Comparison of ENCODE assay signal across 11 mouse cellular contexts in genomic region chr5:120304295-120304701, GRCm38 (mm10).
DNase-seq lines count a peak whose midpoint lies in the region; ATAC-seq and TF ChIP-seq lines count a peak whose summit lies in the region.
"Had no signal": no experiment of that assay in that cellular context is flagged by ENCODE, and none has a peak within 500 bp of the region (broad histone marks: within the 10 kb centered on the region; RNA-seq: fewer than 3 reads in every experiment).

No protein-coding gene starts in this region.

- no peak for DNase-seq in kidney, adult 2 months
- DNase-seq in embryonic facial prominence, embryonic 14.5 days (ENCODE audit: low spot score) = peak; percentile 54
- DNase-seq in cerebellum, adult 11-12 months = no peak
- no peak for DNase-seq in c-Kit-positive CD71-positive TER-119-positive erythroid progenitor cells, embryonic 14.5 days (ENCODE audit: low spot score)
- DNase-seq: cerebellum, postnatal 36 days; heart, postnatal 4 days; lung, adult 18-20 months had no signal

- H3K4me3 ChIP-seq in kidney, embryonic 15.5 days (replicated peaks) = peak overlapping the region; percentile 30
- H3K4me3 ChIP-seq in kidney, adult 2 months (ENCODE audit: insufficient read depth, low read depth, low read length) = no peak overlapping the region
- H3K4me3 ChIP-seq in embryonic facial prominence, embryonic 14.5 days (ENCODE audit: low read depth, low read length) = no peak overlapping the region
- H3K4me3 ChIP-seq in hindbrain, embryonic 13.5 days = 0 out of 2 replicates have a peak overlapping the region, but pooled peaks have one; percentile 4
- no peak overlapping the region for H3K4me3 ChIP-seq in midbrain, embryonic 16.5 days (ENCODE audit: low read depth, low read length)

- no peak overlapping the region for H3K9ac ChIP-seq in kidney, embryonic 15.5 days
- H3K9ac ChIP-seq in embryonic facial prominence, embryonic 14.5 days (ENCODE audit: low read depth, low read length) = no peak overlapping the region
- H3K9ac ChIP-seq in hindbrain, embryonic 13.5 days = no peak overlapping the region
- H3K9ac ChIP-seq in midbrain, embryonic 16.5 days (ENCODE audit: low read depth, low read length) = no peak overlapping the region

- no peak overlapping the region for H3K27ac ChIP-seq in kidney, embryonic 15.5 days
- no peak overlapping the region for H3K27ac ChIP-seq in kidney, adult 2 months (ENCODE audit: insufficient read depth, low read depth, low read length)
- H3K27ac ChIP-seq in embryonic facial prominence, embryonic 14.5 days (replicated peaks; ENCODE audit: low read depth, low read length) = no peak overlapping the region
- H3K27ac ChIP-seq in hindbrain, embryonic 13.5 days = peak overlapping the region; percentile 30; the same call in 1 of the 2 replicates
- H3K27ac ChIP-seq in midbrain, embryonic 16.5 days (ENCODE audit: low read length) = no peak overlapping the region

- peak overlapping the region; percentile 56 for H3K4me2 ChIP-seq in kidney, embryonic 15.5 days
- H3K4me2 ChIP-seq in embryonic facial prominence, embryonic 14.5 days (ENCODE audit: low read depth, low read length) = 0 out of 2 replicates have a peak overlapping the region, but pooled peaks have one; percentile 12
- H3K4me2 ChIP-seq in hindbrain, embryonic 13.5 days = peak overlapping the region; percentile 34
- peak overlapping the region; percentile 34; the same call in 1 of the 2 replicates for H3K4me2 ChIP-seq in midbrain, embryonic 16.5 days (ENCODE audit: low read length)

- H3K27me3 ChIP-seq in kidney, embryonic 15.5 days = peaks cover 72% of the 10 kb centered on the region
- no peaks in the 10 kb centered on the region for H3K27me3 ChIP-seq in kidney, adult 2 months (replicated peaks; ENCODE audit: control insufficient read depth, insufficient read depth, low read length)
- H3K27me3 ChIP-seq in embryonic facial prominence, embryonic 14.5 days (replicated peaks; ENCODE audit: control insufficient read depth, insufficient read depth, low read length) = peaks cover 67% of the 10 kb centered on the region
- peaks cover 62% of the 10 kb centered on the region for H3K27me3 ChIP-seq in hindbrain, embryonic 13.5 days
- peaks cover 3% of the 10 kb centered on the region; the same call in 1 of the 2 replicates for H3K27me3 ChIP-seq in midbrain, embryonic 16.5 days (ENCODE audit: control insufficient read depth, insufficient read depth, low read depth, low read length)

- H3K36me3 ChIP-seq in kidney, embryonic 15.5 days = no peaks in the 10 kb centered on the region
- H3K36me3 ChIP-seq in kidney, adult 2 months (ENCODE audit: control insufficient read depth, insufficient read depth, low read length) = no peaks in the 10 kb centered on the region
- no peaks in the 10 kb centered on the region for H3K36me3 ChIP-seq in embryonic facial prominence, embryonic 14.5 days (ENCODE audit: control insufficient read depth, insufficient read depth, low read length)
- no peaks in the 10 kb centered on the region for H3K36me3 ChIP-seq in hindbrain, embryonic 13.5 days
- H3K36me3 ChIP-seq in midbrain, embryonic 16.5 days (ENCODE audit: control insufficient read depth, insufficient read depth, low read length) = no peaks in the 10 kb centered on the region

- 0 out of 2 replicates have a peak, but pooled peaks have one; percentile 31 for ATAC-seq in kidney, embryonic 15.5 days (replicated peaks; ENCODE audit: low FRiP score)
- ATAC-seq in embryonic facial prominence, embryonic 14.5 days (ENCODE audit: low read depth) = peak; percentile 33; the same call in 1 of the 2 replicates
- ATAC-seq in hindbrain, embryonic 13.5 days (ENCODE audit: low FRiP score) = peak; percentile 50
- ATAC-seq in midbrain, embryonic 16.5 days = no peak
- ATAC-seq in frontal cortex, adult (ENCODE audit: low TSS enrichment) = no peak

- H3K4me1 ChIP-seq in kidney, embryonic 15.5 days = peaks cover 22% of the 10 kb centered on the region
- no peaks in the 10 kb centered on the region for H3K4me1 ChIP-seq in kidney, adult 2 months (ENCODE audit: control insufficient read depth, insufficient read depth, low read length)
- no peaks in the 10 kb centered on the region; the same call in 1 of the 2 replicates for H3K4me1 ChIP-seq in embryonic facial prominence, embryonic 14.5 days (ENCODE audit: control insufficient read depth, insufficient read depth, low read length)
- peaks cover 45% of the 10 kb centered on the region for H3K4me1 ChIP-seq in hindbrain, embryonic 13.5 days (replicated peaks)
- peaks cover 25% of the 10 kb centered on the region for H3K4me1 ChIP-seq in midbrain, embryonic 16.5 days (ENCODE audit: control insufficient read depth, insufficient read depth, low read length)

- 7% methylated on average over 13 of the region's 13 CpGs for WGBS in kidney, embryonic 15.5 days
- 7% methylated on average over 13 of the region's 13 CpGs for WGBS in kidney, adult 2 months
- 31% methylated on average over 13 of the region's 13 CpGs for WGBS in embryonic facial prominence, embryonic 14.5 days
- 10% methylated on average over 12 of the region's 13 CpGs for WGBS in hindbrain, embryonic 13.5 days
- WGBS in midbrain, embryonic 16.5 days = 9% methylated on average over 12 of the region's 13 CpGs

- no peak for TF ChIP-seq POLR2A in kidney, adult 2 months (IDR thresholded peaks at IDR 0.05; ENCODE audit: low read depth, low read length)

- H3K9me3 ChIP-seq in kidney, embryonic 15.5 days (replicated peaks) = no peaks in the 10 kb centered on the region
- H3K9me3 ChIP-seq in embryonic facial prominence, embryonic 14.5 days (ENCODE audit: control insufficient read depth, low read length) = no peaks in the 10 kb centered on the region
- no peaks in the 10 kb centered on the region for H3K9me3 ChIP-seq in hindbrain, embryonic 13.5 days
- H3K9me3 ChIP-seq in midbrain, embryonic 16.5 days (replicated peaks; ENCODE audit: control insufficient read depth, low read length, poor library complexity, severe bottlenecking) = no peaks in the 10 kb centered on the region

- TF ChIP-seq CTCF in kidney, adult 2 months (conservative IDR thresholded peaks at IDR 0.05; ENCODE audit: insufficient read depth, insufficient read length, low read depth, low read length) = no peak

Comparison
In these comparisons a context has a peak if more than half of its experiments do, and no peak if none do; other contexts are left out.
1. H3K4me3 ChIP-seq: peak in kidney, embryonic 15.5 days (single experiment) and hindbrain, embryonic 13.5 days (single experiment); none in kidney, adult 2 months (single experiment), embryonic facial prominence, embryonic 14.5 days (single experiment) and midbrain, embryonic 16.5 days (single experiment).
2. ATAC-seq: peak in kidney, embryonic 15.5 days (single experiment), embryonic facial prominence, embryonic 14.5 days (single experiment) and hindbrain, embryonic 13.5 days (single experiment); none in midbrain, embryonic 16.5 days (single experiment) and frontal cortex, adult (single experiment).
3. Peak in every context shown above with its lines, with median percentiles within 50 percentile points of each other: H3K4me2 ChIP-seq.